Mouse (Mus musculus) C2C12 (cell line): ENCODE data around the gene Samd5.

Experiments used
- CEBPB ChIP-seq: IDR thresholded peaks from one replicate; pipeline ENCODE4 v1.6.1; 2011; ENCODE audit warnings: low read depth, mild to moderate bottlenecking, control low read depth, moderate library complexity
- CTCF ChIP-seq: IDR thresholded peaks from one replicate; pipeline ENCODE4 v1.5.1; 2011; ENCODE audit not compliant: control insufficient read depth, insufficient read depth, insufficient read length
- FOSL1 ChIP-seq: IDR thresholded peaks from one replicate; pipeline ENCODE4 v1.8.0; 2011; ENCODE audit warnings: mild to moderate bottlenecking, low read length; ENCODE audit not compliant: poor library complexity, insufficient read depth, severe bottlenecking
- MAX ChIP-seq: IDR thresholded peaks from one replicate; pipeline ENCODE4 v1.6.1; 2011; ENCODE audit warnings: mild to moderate bottlenecking, control low read depth
- MYOG ChIP-seq: IDR thresholded peaks from one replicate; pipeline ENCODE4 v1.6.1; 2011; ENCODE audit not compliant: control insufficient read depth, insufficient read length; ENCODE audit errors: extremely low read depth
- USF1 ChIP-seq: IDR thresholded peaks from one replicate; pipeline ENCODE4 v1.6.1; 2011; ENCODE audit warnings: low read depth, mild to moderate bottlenecking, control low read depth, moderate library complexity

DNA sequence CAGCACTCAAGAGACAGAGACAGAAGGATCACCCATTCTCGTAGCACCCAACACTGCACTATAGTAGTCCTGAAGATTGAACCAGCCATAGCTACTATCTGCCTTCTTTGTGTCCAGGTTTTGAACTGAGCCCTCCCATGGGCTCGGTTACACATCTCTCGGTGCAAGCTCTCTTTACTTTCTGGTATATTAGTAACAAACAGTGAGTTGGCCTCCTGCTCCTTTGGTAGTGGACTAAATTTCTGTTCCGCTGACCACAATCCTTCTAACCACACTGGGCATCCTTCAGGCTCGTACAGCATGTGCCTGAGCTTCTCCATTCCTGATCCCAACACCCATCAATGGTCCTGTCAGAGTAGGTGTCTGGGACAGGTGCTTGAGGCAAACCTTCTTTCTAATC lies 2.3 kb downstream of the Samd5 start:
- TF ChIP-seq USF1 (no peak), CTCF (no peak), MYOG (no peak), FOSL1 (no peak), CEBPB (no peak), MAX (no peak)
